Mouse (Mus musculus) small intestine, adult 2 months (tissue): ENCODE measurements around the gene Trim31. TPM values are rescaled to one million over a fixed set of nuclear protein-coding genes. Genes with fewer than 3 reads are reported as not detected.

Experiments used
- H3K27ac ChIP-seq: fragments of 200-500 bp; 2 replicates; pipeline ENCODE4 v1.5.1; 2012; ENCODE audit warnings: low read depth, low read length, control low read depth, inconsistent platforms; ENCODE audit not compliant: insufficient read depth
- H3K27me3 ChIP-seq: fragments of 200-500 bp; 2 replicates; pipeline ENCODE4 v1.6.1; 2012; ENCODE audit warnings: mild to moderate bottlenecking, moderate library complexity, low read length, inconsistent platforms; ENCODE audit not compliant: control insufficient read depth, insufficient read depth
- H3K36me3 ChIP-seq: fragments of 200-500 bp; 2 replicates; pipeline ENCODE4 v1.6.1; 2012; ENCODE audit warnings: mild to moderate bottlenecking, low read length, control low read depth, inconsistent platforms; ENCODE audit not compliant: control insufficient read depth, insufficient read depth
- H3K4me1 ChIP-seq: fragments of 200-500 bp; 2 replicates; pipeline ENCODE4 v1.6.1; 2012; ENCODE audit warnings: low read length, inconsistent platforms, mixed read lengths; ENCODE audit not compliant: control insufficient read depth, insufficient read depth, insufficient read length
- H3K4me3 ChIP-seq: fragments of 200-500 bp; 2 replicates; pipeline ENCODE4 v1.5.1; 2012; ENCODE audit warnings: low read depth, mild to moderate bottlenecking, control low read depth, inconsistent platforms, low read length, moderate library complexity
- CTCF ChIP-seq: fragments of 200-500 bp; IDR thresholded peaks from 2 replicates; pipeline ENCODE4 v1.5.1; 2012; ENCODE audit warnings: low read depth, mild to moderate bottlenecking, control low read depth, inconsistent platforms, low read length, moderate library complexity, mixed read lengths; ENCODE audit not compliant: insufficient replicate concordance, insufficient read length; ENCODE audit errors: extremely low read depth
- POLR2A ChIP-seq: fragments of 200-500 bp; IDR thresholded peaks from 2 replicates; pipeline ENCODE4 v1.6.1; 2012; ENCODE audit warnings: low read depth, mild to moderate bottlenecking, control low read depth, inconsistent platforms, low read length, moderate library complexity
- WGBS: fragments of 180-500 bp; shearing (Covaris S2); methylation state at CpG from one replicate; pipeline ENCODE4 v1.1.7; 2018; 5-methylcytosine and 5-hydroxymethylcytosine counted together
- polyA plus RNA-seq: library from polyadenylated mRNA; depleted of rRNA; stranded (reverse); fragments of >200 nt; gene quantifications from 2 replicates; pipeline ENCODE4 v1.2.3, GENCODE M21; 2012; rRNA removed

Gene Trim31
- polyA plus RNA-seq, 1 experiment = 57.0 TPM

DNA sequence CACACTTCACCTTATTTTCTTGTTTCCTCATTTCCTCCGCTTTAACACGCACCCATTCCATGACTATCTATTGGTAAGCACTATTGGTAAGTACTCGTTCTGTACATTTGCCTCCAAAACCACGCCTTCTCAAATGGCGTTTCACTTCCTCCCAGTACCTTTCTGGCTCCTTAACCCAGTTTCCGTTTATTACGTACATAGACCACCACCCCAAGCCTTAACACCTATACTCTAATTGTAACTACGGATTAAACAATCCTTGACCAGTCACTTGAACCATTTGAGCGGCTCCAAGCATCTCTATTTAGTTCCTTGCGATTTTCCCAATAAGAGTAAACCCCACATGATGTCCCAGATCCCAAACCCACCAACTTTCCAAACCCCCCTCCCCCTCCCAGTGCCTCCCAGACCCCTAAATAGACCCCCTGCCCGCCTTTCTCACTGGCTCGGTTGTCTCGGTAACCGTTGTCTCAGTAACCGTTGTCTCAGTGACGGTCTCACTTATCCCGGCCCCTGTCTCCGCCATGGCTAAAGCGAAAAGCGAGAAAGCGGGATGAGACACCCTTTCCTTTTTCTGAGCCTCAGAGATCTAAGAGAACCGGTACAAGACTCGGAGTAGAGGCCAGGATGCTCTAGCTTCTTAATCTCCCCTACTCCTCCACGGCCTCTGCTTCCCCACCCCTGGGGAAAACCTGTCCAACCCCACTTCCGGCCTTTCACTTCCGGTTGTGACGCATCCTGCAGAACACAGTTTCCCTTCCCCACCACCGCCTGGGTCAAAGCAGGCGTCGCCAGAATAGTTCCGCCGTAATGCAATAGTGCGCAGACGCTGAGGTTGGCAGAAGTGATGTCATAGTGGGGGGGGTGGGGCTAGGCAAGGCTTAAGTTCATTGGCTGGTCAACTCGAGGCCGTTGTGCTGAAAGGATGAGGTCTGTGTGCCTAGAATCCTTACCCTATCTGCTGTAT is 53.3 kb downstream of the Trim31 start, which contains the start of gene Ppp1r11:
TSS of gene Ppp1r11 (minus strand) at position 761 of the 967 bp plus-strand sequence.
- TF ChIP-seq CTCF (no peak; the same call in 1 of the 2 replicates), POLR2A (peak; percentile 81)
- peaks cover 13% of the 10 kb centered on the region for H3K36me3 ChIP-seq
- under 1% methylated on average over 36 of the region's 36 CpGs for WGBS
- H3K4me1 ChIP-seq = peaks cover 10% of the 10 kb centered on the region
- H3K4me3 ChIP-seq = peak within 1 kb of the TSS; percentile 84
- H3K27me3 ChIP-seq = 0 out of 2 replicates have a peak, but pooled peaks cover 3% of the 10 kb centered on the region
- H3K27ac ChIP-seq = 0 out of 2 replicates have a peak within 1 kb of the TSS, but pooled peaks have one; percentile 52

DNA sequence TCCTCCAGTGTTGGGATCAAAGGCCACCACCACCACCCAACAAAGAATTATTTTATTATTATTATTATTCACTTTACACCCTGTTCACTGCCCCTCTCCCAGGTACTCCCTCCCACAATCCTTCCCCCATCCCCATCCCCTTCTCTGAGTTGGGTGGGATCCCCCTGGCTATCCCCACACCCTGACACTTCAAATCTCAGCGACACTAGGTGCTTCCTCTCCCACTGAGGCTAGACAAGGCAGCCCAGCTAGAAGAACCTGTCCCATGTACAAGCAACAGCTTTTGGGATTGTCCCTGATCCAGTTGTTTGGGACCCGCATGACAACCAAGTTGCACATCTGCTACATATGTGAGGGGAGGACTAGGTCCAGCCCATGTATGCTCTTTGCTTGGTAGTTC is 54.7 kb downstream of the Trim31 start:
- no peak for TF ChIP-seq POLR2A
- no peak for TF ChIP-seq CTCF
- 90% methylated on average over 2 of the region's 2 CpGs for WGBS
- Histone ChIP-seq H3K4me1 (peaks cover 4% of the 10 kb centered on the region; the same call in 1 of the 2 replicates), H3K36me3 (peaks cover 13% of the 10 kb centered on the region), H3K4me3 (no peak overlapping the region), H3K27me3 (no peaks in the 10 kb centered on the region), H3K27ac (no peak overlapping the region)

DNA sequence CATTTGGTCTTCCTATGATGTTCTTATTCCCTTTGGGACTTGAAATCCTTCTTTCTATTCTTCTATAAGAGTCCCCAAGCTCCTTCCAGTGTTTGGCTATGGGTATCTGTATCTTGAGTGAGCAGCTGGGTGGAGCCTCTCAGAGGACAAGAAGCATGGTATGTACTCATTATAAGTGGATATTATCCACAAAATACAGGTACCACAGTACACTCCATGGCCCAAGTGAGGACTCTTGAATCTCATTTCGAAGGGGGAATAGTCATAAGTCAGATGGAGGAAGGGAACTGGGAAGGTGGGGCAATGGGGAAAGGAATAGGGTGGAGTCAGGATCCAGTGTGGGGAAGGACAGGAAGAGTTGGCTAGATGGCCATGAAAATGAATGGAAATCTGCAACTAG is 55.1 kb downstream of the Trim31 start:
- H3K36me3 ChIP-seq = peaks cover 13% of the 10 kb centered on the region
- H3K27me3 ChIP-seq = no peaks in the 10 kb centered on the region
- no peak overlapping the region for H3K27ac ChIP-seq
- TF ChIP-seq CTCF = no peak
- no peak for TF ChIP-seq POLR2A
- no peak overlapping the region for H3K4me3 ChIP-seq
- H3K4me1 ChIP-seq = peaks cover 3% of the 10 kb centered on the region; the same call in 1 of the 2 replicates
- 84% methylated on average over 1 of the region's 1 CpGs for WGBS

DNA sequence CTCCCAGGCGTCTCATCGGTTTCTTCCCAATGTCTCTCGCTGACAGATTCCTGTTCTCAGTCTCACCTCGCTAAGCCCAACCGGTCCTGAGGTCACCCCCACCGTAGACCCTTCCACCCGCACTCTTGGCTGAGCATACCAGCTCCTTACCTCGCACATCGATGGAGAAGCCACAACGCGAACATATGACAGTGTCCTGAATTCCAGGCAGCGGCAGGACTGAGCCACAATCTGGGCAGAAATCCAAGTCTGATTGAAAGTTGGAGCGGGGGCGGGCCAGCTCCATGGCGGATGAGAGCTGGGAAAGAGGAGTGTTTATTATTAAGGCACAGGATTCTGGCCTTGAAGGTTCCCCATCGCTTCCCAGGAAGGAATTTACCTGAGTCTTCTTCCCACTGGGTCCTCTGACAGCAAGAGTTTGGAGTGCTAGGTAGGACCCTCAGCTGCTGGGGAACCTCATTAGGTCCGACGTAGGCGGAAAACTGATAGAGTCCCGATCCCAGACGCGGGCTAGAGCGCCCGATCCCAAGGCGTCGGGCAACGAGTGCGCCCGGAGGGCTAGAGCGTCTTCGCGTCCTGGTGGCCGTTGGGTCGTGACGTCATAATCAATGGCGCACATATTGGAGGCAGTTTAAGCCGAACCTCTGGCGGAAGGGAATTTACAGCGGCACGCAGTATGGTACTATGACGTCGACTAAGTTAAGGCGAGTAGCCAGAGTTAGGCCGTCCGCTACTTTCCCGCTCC is 60.3 kb downstream of the Trim31 start, which contains the start of the genes Znrd1 and Znrd1as:
TSS of gene Znrd1 (minus strand) at position 561 of the 745 bp plus-strand sequence.
TSS of gene Znrd1as (plus strand) at position 594 of the 745 bp plus-strand sequence.
- Histone ChIP-seq H3K27ac (peak within 1 kb of the TSS; percentile 67), H3K36me3 (peaks cover 3% of the 10 kb centered on the region), H3K27me3 (no peaks in the 10 kb centered on the region), H3K4me3 (peak within 1 kb of the TSS; percentile 74), H3K4me1 (peaks cover 6% of the 10 kb centered on the region; the same call in 1 of the 2 replicates)
- WGBS = under 1% methylated on average over 46 of the region's 46 CpGs
- TF ChIP-seq POLR2A (peak; percentile 61), CTCF (no peak)

DNA sequence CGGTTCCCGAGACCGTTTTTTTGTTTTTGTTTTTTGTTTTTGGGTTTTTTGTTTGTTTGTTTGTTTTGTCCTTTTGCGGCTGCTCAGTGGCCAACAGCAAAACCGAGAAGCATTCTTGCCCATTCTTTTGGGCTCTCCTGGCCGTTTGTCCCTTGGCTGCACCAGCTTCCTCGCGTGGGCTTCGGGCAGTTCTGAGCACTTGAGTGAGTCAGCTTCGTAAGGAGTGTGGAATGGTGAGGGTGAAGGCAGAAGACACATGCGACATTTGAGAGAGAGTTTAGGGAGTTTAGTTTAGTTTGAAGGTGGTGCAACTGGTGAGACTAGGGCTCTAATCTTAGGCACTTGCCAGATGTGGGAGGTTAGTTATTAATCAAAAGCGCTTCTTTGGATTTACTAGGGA is 61.0 kb downstream of the Trim31 start:
- Histone ChIP-seq H3K4me1 (peaks cover 6% of the 10 kb centered on the region; the same call in 1 of the 2 replicates), H3K27me3 (no peaks in the 10 kb centered on the region), H3K36me3 (peaks cover 3% of the 10 kb centered on the region; the same call in 1 of the 2 replicates), H3K27ac (no peak overlapping the region), H3K4me3 (peak overlapping the region; percentile 74)
- no peak for TF ChIP-seq POLR2A
- no peak for TF ChIP-seq CTCF
- WGBS = 10% methylated on average over 12 of the region's 12 CpGs

Other genes starting within 250 kb of the Trim31 start
- gene H2-M1, start 225.9 kb upstream of the Trim31 start, polyA plus RNA-seq = not detected in 2 replicates
- gene H2-M10.5, start 125.2 kb upstream of the Trim31 start, polyA plus RNA-seq = not detected in 2 replicates
- gene H2-M10.6, start 85.9 kb upstream of the Trim31 start, polyA plus RNA-seq = not detected in 2 replicates
- gene Trim26, start 61.0 kb upstream of the Trim31 start, polyA plus RNA-seq = 15.5 and 37.3 TPM in 2 replicates
- gene Trim15, start 30.9 kb upstream of the Trim31 start, polyA plus RNA-seq = 25.0 and 39.3 TPM in 2 replicates
- 0.09 TPM in 1 of 2 replicates, not detected in the other for gene Trim10, start 28.5 kb upstream of the Trim31 start, polyA plus RNA-seq
- gene Trim40, start 8.0 kb upstream of the Trim31 start, polyA plus RNA-seq = 23.2 and 42.3 TPM in 2 replicates
- gene Rnf39, start 44.8 kb downstream of the Trim31 start, polyA plus RNA-seq = 3.6 and 16.0 TPM in 2 replicates
- 16.7 and 31.1 TPM in 2 replicates for gene Ppp1r11, start 53.6 kb downstream of the Trim31 start, polyA plus RNA-seq
- gene Znrd1, start 60.4 kb downstream of the Trim31 start, polyA plus RNA-seq = 14.3 and 23.8 TPM in 2 replicates
- gene Znrd1as, start 60.5 kb downstream of the Trim31 start, polyA plus RNA-seq = 0.18 and 0.25 TPM in 2 replicates
- gene 2410137M14Rik, start 83.1 kb downstream of the Trim31 start, polyA plus RNA-seq = not detected in 2 replicates
- gene H2-M5, start 91.4 kb downstream of the Trim31 start, polyA plus RNA-seq = 0.09 TPM in 1 of 2 replicates, not detected in the other
- 0.70 and 0.84 TPM in 2 replicates for gene Zfp57, start 103.0 kb downstream of the Trim31 start, polyA plus RNA-seq
- not detected in 2 replicates for gene Mog, start 125.3 kb downstream of the Trim31 start, polyA plus RNA-seq
- gene Gabbr1, start 147.8 kb downstream of the Trim31 start, polyA plus RNA-seq = 7.3 and 14.5 TPM in 2 replicates
- not detected in 2 replicates for gene Olfr90, start 190.4 kb downstream of the Trim31 start, polyA plus RNA-seq
- not detected in 2 replicates for gene Olfr91, start 200.2 kb downstream of the Trim31 start, polyA plus RNA-seq
- not detected in 2 replicates for gene Olfr92, start 222.0 kb downstream of the Trim31 start, polyA plus RNA-seq